Mouse (Mus musculus) neural tube, embryonic 14.5 days (tissue): ENCODE measurements at regions not wholly inside any gene's neighbourhood (a gene's known extent, or its start where the extent isn't known, plus 50 kb on each side); places are given as distances from the start of the nearest gene placed in this dataset.

Experiments used
- ATAC-seq: fragments of 200-750 bp; cut with Nextera tagmentation; 2 replicates; pipeline ENCODE4 v1.8.0; 2017; ENCODE audit warnings: low read depth, mild to moderate bottlenecking, moderate TSS enrichment, moderate library complexity
- H3K27ac ChIP-seq: fragments of 300-500 bp; sonication (generic); 2 replicates; pipeline ENCODE4 v1.5.1; 2014; ENCODE audit warnings: low read depth, mild to moderate bottlenecking, control low read depth, low read length, moderate library complexity, mixed read lengths
- H3K27me3 ChIP-seq: fragments of 300-500 bp; sonication (generic); 2 replicates; pipeline ENCODE4 v1.6.1; 2014; ENCODE audit warnings: low read length; ENCODE audit not compliant: control insufficient read depth, insufficient read depth
- H3K36me3 ChIP-seq: fragments of 300-500 bp; sonication (generic); 2 replicates; pipeline ENCODE4 v1.6.1; 2014; ENCODE audit warnings: low read length, mixed read lengths; ENCODE audit not compliant: control insufficient read depth, insufficient read depth
- H3K4me1 ChIP-seq: fragments of 300-500 bp; sonication (generic); 2 replicates; pipeline ENCODE4 v1.6.1; 2014; ENCODE audit warnings: low read length; ENCODE audit not compliant: control insufficient read depth, insufficient read depth
- H3K4me2 ChIP-seq: fragments of 300-500 bp; sonication (generic); 2 replicates; pipeline ENCODE4 v1.6.1; 2014; ENCODE audit warnings: mild to moderate bottlenecking, low read depth, low read length, control low read depth
- H3K4me3 ChIP-seq: fragments of 300-500 bp; sonication (generic); 2 replicates; pipeline ENCODE4 v1.5.1; 2014; ENCODE audit warnings: low read depth, low read length, control low read depth, mixed read lengths
- H3K9ac ChIP-seq: fragments of 300-500 bp; sonication (generic); replicated peaks from 2 replicates; pipeline ENCODE4 v1.6.1; 2014; ENCODE audit warnings: low read depth, mild to moderate bottlenecking, control low read depth, low read length, mixed read lengths
- H3K9me3 ChIP-seq: fragments of 300-500 bp; sonication (generic); 2 replicates; pipeline ENCODE4 v1.6.1; 2016; ENCODE audit warnings: low read length; ENCODE audit not compliant: control insufficient read depth
- WGBS: fragments of 180-500 bp; shearing (Covaris S2); extraction: QIAGEN DNeasy Blood & Tissue Kit; methylation state at CpG from one replicate; pipeline ENCODE4 v1.1.7; 2014; 5-methylcytosine and 5-hydroxymethylcytosine counted together

DNA sequence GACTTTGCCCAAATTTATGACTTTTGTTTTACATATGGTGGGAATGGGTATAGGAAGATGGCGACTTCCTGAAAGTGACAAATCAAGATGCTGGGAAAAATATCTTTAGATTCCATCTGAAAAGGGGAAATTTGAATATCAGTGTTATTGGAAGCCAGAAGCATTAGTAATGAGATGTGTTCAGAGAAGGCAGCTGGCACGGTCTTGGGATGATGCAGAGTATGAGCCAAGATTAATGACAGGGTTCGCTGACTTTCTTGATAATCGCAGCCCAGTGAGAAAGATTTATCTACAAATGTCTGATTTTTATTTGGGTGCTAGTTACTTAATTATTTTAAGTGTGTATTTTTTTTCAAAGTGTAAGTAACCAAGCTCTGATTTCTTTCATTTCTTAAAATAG is 463.2 kb downstream of the D3Ertd751e start:
- no peak for ATAC-seq
- H3K27me3 ChIP-seq, result no peaks in the 10 kb centered on the region
- no peaks in the 10 kb centered on the region for H3K36me3 ChIP-seq
- no peak overlapping the region for H3K4me2 ChIP-seq
- H3K4me1 ChIP-seq, result no peaks in the 10 kb centered on the region
- H3K27ac ChIP-seq, result no peak overlapping the region
- WGBS, result 89% methylated on average over 4 of the region's 4 CpGs
- H3K9me3 ChIP-seq, result no peaks in the 10 kb centered on the region
- H3K4me3 ChIP-seq, result no peak overlapping the region
- H3K9ac ChIP-seq, result no peak overlapping the region

DNA sequence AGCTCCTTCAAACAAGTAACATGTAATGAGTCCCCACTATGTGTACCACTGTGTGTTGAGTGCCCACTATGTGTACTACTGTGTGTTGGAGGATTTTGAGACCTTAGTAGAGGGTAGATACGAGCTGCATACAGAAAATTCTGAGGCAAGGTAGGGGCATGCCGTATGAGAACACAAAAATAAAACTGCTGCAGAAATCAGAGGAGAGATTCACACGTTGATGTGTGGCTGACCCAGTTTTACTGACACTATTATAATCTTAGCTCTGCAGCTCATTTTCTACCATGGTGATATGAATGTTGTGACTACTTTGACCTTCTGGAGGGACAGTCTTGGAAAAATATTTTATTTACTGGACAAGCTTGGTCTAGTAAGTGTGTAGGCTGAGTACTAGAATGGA is 469.0 kb downstream of the D3Ertd751e start:
- WGBS, result 83% methylated on average over 3 of the region's 3 CpGs
- H3K27me3 ChIP-seq, result no peaks in the 10 kb centered on the region
- no peak overlapping the region for H3K4me2 ChIP-seq
- H3K9ac ChIP-seq, result no peak overlapping the region
- no peaks in the 10 kb centered on the region for H3K36me3 ChIP-seq
- no peak for ATAC-seq
- H3K4me3 ChIP-seq, result no peak overlapping the region
- H3K9me3 ChIP-seq, result no peaks in the 10 kb centered on the region
- peaks cover 4% of the 10 kb centered on the region; the same call in 1 of the 2 replicates for H3K4me1 ChIP-seq
- no peak overlapping the region for H3K27ac ChIP-seq

DNA sequence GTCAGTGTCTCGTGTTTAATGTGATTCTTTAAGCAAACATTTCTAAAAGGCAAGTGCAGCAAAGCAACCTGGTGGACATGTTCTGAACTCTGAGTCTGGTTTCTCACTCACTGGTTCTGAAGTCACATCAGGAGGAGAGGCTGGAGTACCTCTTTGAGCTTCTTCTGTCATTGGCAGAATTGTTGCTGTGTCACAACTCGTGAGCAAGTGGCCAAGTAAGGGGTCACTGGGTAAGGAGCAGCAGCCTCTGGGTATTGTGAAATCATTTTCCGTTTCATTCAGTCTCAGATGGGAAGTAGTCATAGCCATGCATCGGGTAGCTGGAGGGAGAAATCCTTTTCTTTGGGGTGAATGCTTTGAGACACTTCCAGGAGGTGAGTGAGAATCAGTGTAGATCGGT is 470.0 kb downstream of the D3Ertd751e start:
- 88% methylated on average over 5 of the region's 5 CpGs for WGBS
- H3K27me3 ChIP-seq, result no peaks in the 10 kb centered on the region
- H3K9ac ChIP-seq, result no peak overlapping the region
- H3K27ac ChIP-seq, result no peak overlapping the region
- no peak overlapping the region for H3K4me3 ChIP-seq
- ATAC-seq, result no peak
- no peaks in the 10 kb centered on the region for H3K36me3 ChIP-seq
- peaks cover 4% of the 10 kb centered on the region; the same call in 1 of the 2 replicates for H3K4me1 ChIP-seq
- H3K4me2 ChIP-seq, result no peak overlapping the region
- H3K9me3 ChIP-seq, result no peaks in the 10 kb centered on the region

DNA sequence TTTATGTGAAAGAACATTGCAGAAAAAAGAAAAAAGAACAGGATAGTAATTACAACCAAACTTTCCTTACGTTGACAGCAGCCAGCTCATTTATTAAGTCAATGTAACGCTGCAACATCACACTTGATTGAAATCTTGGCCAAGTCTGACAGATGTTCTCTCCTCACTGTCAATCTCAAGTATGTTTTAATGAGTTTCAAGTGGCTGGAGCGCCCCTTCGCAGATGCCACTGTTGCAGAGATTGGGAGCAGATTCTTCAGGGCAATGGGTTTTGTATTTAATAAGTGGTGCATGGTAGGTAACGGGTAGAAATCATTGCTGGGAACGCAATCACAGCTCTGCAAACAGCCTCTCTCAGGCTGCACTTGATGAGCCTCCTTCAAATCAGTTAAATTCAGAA is 470.8 kb downstream of the D3Ertd751e start:
- no peak overlapping the region for H3K27ac ChIP-seq
- H3K9me3 ChIP-seq, result no peaks in the 10 kb centered on the region
- no peak overlapping the region for H3K9ac ChIP-seq
- H3K4me1 ChIP-seq, result peaks cover 4% of the 10 kb centered on the region; the same call in 1 of the 2 replicates
- 74% methylated on average over 6 of the region's 6 CpGs for WGBS
- H3K27me3 ChIP-seq, result no peaks in the 10 kb centered on the region
- ATAC-seq, result no peak
- no peaks in the 10 kb centered on the region for H3K36me3 ChIP-seq
- H3K4me2 ChIP-seq, result no peak overlapping the region
- H3K4me3 ChIP-seq, result no peak overlapping the region

DNA sequence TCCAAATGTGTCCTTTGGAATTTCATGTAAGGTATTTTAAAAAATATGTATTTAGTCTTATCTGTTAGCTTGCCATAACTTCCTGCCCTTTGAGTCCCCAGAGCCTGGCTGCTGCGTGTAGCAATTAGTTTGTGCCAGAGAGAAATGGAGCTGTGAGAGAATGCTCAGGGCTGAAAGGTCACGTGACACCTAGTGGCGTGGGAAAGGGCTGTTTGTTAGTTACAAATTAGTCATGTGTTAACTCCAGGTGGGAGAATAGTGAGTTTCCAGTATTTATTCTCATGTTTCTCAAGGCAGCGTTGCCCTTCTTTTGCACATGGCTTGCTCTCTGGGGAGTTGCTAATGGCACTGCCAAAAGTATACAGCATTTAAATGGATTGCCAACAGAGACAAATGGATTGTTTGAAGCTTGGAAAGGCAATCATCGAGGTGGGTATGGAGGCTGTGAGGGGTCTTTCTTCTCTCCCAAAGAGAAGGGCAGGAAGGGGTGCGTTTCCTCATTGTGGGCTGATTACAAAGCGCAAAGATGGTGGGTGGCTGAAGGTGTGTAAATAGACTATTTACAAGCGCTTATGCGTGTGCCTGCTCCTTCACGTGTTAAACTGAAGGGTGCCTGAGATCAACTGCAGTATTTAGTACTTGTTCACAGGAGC is 472.3 kb downstream of the D3Ertd751e start:
- Histone ChIP-seq H3K4me2 (no peak overlapping the region), H3K9ac (no peak overlapping the region), H3K27me3 (no peaks in the 10 kb centered on the region), H3K9me3 (no peaks in the 10 kb centered on the region), H3K36me3 (no peaks in the 10 kb centered on the region), H3K4me1 (peaks cover 4% of the 10 kb centered on the region; the same call in 1 of the 2 replicates), H3K4me3 (no peak overlapping the region), H3K27ac (no peak overlapping the region)
- peak; percentile 58 for ATAC-seq
- 36% methylated on average over 10 of the region's 10 CpGs for WGBS

DNA sequence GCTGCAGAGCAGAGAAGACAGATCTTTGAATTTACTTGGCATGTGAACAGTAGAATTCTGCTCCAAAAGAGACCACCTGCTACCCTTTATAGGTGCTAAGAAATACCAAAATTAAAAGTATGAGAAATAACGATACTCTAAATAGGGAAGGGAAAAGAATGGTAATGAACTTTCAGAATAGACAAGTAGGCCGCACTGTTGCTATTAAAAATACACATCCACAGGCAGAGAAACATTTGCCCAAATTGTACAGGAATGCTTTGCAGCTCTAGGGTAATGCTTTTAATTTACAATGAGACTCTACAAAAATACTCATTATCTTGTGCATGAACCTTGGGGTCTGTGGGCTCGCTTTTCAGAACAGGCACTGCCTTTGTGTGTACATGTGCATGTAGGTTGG is 476.3 kb downstream of the D3Ertd751e start:
- ATAC-seq, result no peak
- no peaks in the 10 kb centered on the region for H3K27me3 ChIP-seq
- H3K9ac ChIP-seq, result no peak overlapping the region
- H3K36me3 ChIP-seq, result no peaks in the 10 kb centered on the region
- 90% methylated on average over 3 of the region's 3 CpGs for WGBS
- H3K4me3 ChIP-seq, result no peak overlapping the region
- H3K4me2 ChIP-seq, result no peak overlapping the region
- H3K27ac ChIP-seq, result no peak overlapping the region
- H3K4me1 ChIP-seq, result peaks cover 4% of the 10 kb centered on the region; the same call in 1 of the 2 replicates
- H3K9me3 ChIP-seq, result no peaks in the 10 kb centered on the region

DNA sequence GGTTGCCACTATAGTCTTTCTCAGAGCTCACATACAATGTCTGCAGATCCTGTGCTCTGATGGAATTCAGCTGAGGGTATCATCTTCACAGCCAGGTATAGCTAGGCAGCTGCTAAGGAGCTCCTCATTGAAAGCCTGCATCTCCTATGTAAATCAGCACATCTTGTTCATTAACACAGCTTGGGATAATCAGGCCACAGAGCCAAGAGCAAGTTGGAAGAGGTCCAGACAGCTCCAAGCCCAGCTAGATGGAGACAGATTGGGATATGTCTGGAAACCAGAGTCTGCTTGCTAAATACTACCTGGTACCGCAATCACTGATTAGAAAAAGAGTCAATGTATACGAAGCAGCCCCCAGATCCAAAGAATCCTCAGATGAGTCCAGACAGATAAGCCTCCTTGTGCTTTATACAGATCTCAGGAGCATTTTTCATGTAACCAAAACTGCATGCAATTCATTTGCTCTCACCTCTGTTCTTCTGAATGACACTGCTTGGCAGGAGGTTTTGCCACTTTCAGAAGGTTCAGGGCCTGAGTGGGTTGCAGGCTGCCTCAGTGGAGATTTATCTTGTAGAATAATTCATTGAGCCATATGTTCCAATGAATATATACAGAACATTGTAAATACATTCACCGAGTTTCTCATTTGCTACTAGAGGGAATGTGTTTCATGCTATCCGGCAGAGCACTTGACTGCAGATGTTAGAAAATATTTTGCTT is 485.4 kb downstream of the D3Ertd751e start:
- peak; percentile 28 for ATAC-seq
- H3K36me3 ChIP-seq, result no peaks in the 10 kb centered on the region
- H3K9me3 ChIP-seq, result no peaks in the 10 kb centered on the region
- 72% methylated on average over 4 of the region's 4 CpGs for WGBS
- H3K27ac ChIP-seq, result no peak overlapping the region
- H3K4me3 ChIP-seq, result no peak overlapping the region
- H3K27me3 ChIP-seq, result no peaks in the 10 kb centered on the region
- no peaks in the 10 kb centered on the region for H3K4me1 ChIP-seq
- H3K9ac ChIP-seq, result no peak overlapping the region
- H3K4me2 ChIP-seq, result no peak overlapping the region

DNA sequence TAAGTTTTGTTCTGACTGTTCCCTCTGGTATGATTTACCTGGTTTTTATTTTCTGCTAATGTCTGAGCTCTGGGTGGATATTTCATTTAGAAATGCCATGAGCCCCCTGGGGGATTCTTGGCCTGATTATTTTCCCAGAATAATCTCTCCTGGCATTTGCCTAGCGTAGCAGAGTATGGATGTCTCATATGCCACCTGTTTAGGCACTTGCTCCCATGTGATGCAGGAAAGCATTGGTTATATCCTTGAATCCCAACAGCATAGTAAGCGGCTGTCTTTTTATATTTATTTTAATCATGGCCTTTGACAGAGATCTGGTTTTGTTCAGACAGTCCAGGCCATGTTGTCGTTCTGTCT is 486.0 kb downstream of the D3Ertd751e start:
- no peaks in the 10 kb centered on the region for H3K9me3 ChIP-seq
- H3K4me2 ChIP-seq, result no peak overlapping the region
- no peaks in the 10 kb centered on the region for H3K27me3 ChIP-seq
- H3K27ac ChIP-seq, result no peak overlapping the region
- no peak for ATAC-seq
- H3K4me1 ChIP-seq, result no peaks in the 10 kb centered on the region
- no peak overlapping the region for H3K4me3 ChIP-seq
- H3K9ac ChIP-seq, result no peak overlapping the region
- H3K36me3 ChIP-seq, result no peaks in the 10 kb centered on the region
- 73% methylated on average over 3 of the region's 3 CpGs for WGBS

DNA sequence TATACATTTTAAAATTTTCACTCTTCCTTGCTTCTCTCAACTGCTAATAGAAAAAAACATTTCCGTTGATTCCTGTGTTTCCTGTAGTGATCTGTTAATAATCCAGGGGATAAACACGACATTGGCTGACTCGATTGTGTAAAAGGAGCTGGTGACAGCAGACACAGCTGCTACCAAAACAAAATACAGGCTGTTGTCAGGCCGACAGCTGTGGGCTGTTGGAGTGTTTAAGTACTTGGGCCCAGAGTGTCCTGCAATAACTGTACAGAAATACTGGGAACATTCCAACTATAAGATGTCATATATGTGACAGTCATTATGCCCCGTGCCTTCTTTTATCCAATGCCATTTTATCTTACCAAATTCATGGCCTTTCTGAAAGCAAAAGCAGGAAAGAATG is 489.9 kb downstream of the D3Ertd751e start:
- H3K4me2 ChIP-seq, result no peak overlapping the region
- no peaks in the 10 kb centered on the region for H3K9me3 ChIP-seq
- H3K4me1 ChIP-seq, result no peaks in the 10 kb centered on the region
- no peaks in the 10 kb centered on the region for H3K27me3 ChIP-seq
- no peak overlapping the region for H3K27ac ChIP-seq
- H3K9ac ChIP-seq, result no peak overlapping the region
- H3K4me3 ChIP-seq, result no peak overlapping the region
- WGBS, result 89% methylated on average over 5 of the region's 5 CpGs
- no peaks in the 10 kb centered on the region for H3K36me3 ChIP-seq
- ATAC-seq, result no peak
